Mouse (Mus musculus) CH12.LX (cell line): ENCODE data around the gene Creb3l1. TPM values are rescaled to one million over a fixed set of nuclear protein-coding genes. Genes with fewer than 3 reads are reported as not detected.
A peak's percentile ranks its signal among the peaks of the same experiment; 100 is the strongest.

Experiments
- DNase-seq: peaks from one replicate; pipeline ENCODE4 v3.0.0-alpha.2; 2013; ENCODE audit errors: extremely low read depth
- H3K27ac ChIP-seq: 2 replicates; pipeline ENCODE4 v1.5.1; 2012; ENCODE audit warnings: low read depth, mild to moderate bottlenecking, control low read depth, moderate library complexity; ENCODE audit not compliant: insufficient read depth
- H3K27me3 ChIP-seq: replicated peaks from 2 replicates; pipeline ENCODE3; 2012; ENCODE audit warnings: inconsistent platforms
- H3K36me3 ChIP-seq, 2 experiments: replicated peaks in 1 of 2; 2 replicates each; pipeline versions ENCODE3 to v1.6.1; 2012; ENCODE audit warnings: inconsistent platforms in 1 of 2, low read length in 1 of 2, mild to moderate bottlenecking in 1 of 2, mixed read lengths in 1 of 2, moderate library complexity in 1 of 2; ENCODE audit not compliant: control insufficient read depth in 1 of 2, insufficient read depth in 1 of 2
- H3K4me1 ChIP-seq, 2 experiments: 2 replicates each; pipeline ENCODE4 v1.6.1; 2012; ENCODE audit warnings: inconsistent platforms in 1 of 2, moderate library complexity in 1 of 2; ENCODE audit not compliant: insufficient read depth in 2 of 2, control insufficient read depth in 1 of 2
- H3K4me2 ChIP-seq: 2 replicates; pipeline ENCODE4 v1.6.1; 2012; ENCODE audit warnings: low read depth, mild to moderate bottlenecking, control low read depth; ENCODE audit not compliant: poor library complexity, insufficient read depth, severe bottlenecking
- H3K4me3 ChIP-seq, 3 experiments: fragments of 150-350 bp in 1 of 3; sonication (generic) in 1 of 3; replicated peaks in 1 of 3; 2 replicates each; pipeline versions ENCODE3 to v1.5.1; 2011 to 2012; ENCODE audit warnings: low read depth in 2 of 3, low read length in 2 of 3, mild to moderate bottlenecking in 2 of 3, moderate library complexity in 2 of 3, control low read depth in 1 of 3, improper control_type of control experiment in 1 of 3, inconsistent platforms in 1 of 3, mixed read lengths in 1 of 3; ENCODE audit not compliant: poor library complexity in 1 of 3
- H3K79me2 ChIP-seq: replicated peaks from 2 replicates; pipeline ENCODE4 v1.6.1; 2012; ENCODE audit warnings: mild to moderate bottlenecking, moderate library complexity; ENCODE audit not compliant: control insufficient read depth, poor library complexity, insufficient read depth, severe bottlenecking; ENCODE audit errors: extremely low read depth
- H3K9ac ChIP-seq: 2 replicates; pipeline ENCODE4 v1.6.1; 2012; ENCODE audit warnings: low read depth, mild to moderate bottlenecking, control low read depth, moderate library complexity; ENCODE audit not compliant: insufficient read depth
- H3K9me3 ChIP-seq: replicated peaks from 2 replicates; pipeline ENCODE3; 2012; ENCODE audit warnings: low read length, inconsistent platforms, mixed read lengths
- BHLHE40 ChIP-seq: IDR thresholded peaks from 2 replicates; pipeline ENCODE4 v1.6.1; 2011; ENCODE audit warnings: mild to moderate bottlenecking, low read depth, low read length, improper control_type of control experiment
- CHD1 ChIP-seq: IDR thresholded peaks from 2 replicates; pipeline ENCODE4 v1.6.1; 2012; ENCODE audit warnings: low read depth, low read length, improper control_type of control experiment, inconsistent platforms
- CHD2 ChIP-seq: IDR thresholded peaks from 2 replicates; pipeline ENCODE4 v1.6.1; 2011; ENCODE audit warnings: low read length, improper control_type of control experiment
- CTCF ChIP-seq, 2 experiments: IDR thresholded peaks in 1 of 2; conservative IDR thresholded peaks in 1 of 2; 2 replicates each; pipeline ENCODE4 v1.5.1; 2011 to 2012; ENCODE audit warnings: low read depth in 2 of 2, low read length in 2 of 2, improper control_type of control experiment in 1 of 2, inconsistent platforms in 1 of 2, mild to moderate bottlenecking in 1 of 2, moderate library complexity in 1 of 2
- ELF1 ChIP-seq: IDR thresholded peaks from 2 replicates; pipeline ENCODE4 v1.6.1; 2014; ENCODE audit warnings: low read depth, mild to moderate bottlenecking, inconsistent platforms, low read length, improper control_type of control experiment
- EP300 ChIP-seq: IDR thresholded peaks from 2 replicates; pipeline ENCODE4 v1.6.1; 2011; ENCODE audit warnings: low read length, improper control_type of control experiment
- ETS1 ChIP-seq: conservative IDR thresholded peaks from 2 replicates; pipeline ENCODE4 v1.6.1; 2012; ENCODE audit warnings: low read depth, mild to moderate bottlenecking, inconsistent platforms, low read length, improper control_type of control experiment, moderate library complexity
- GABPA ChIP-seq: IDR thresholded peaks from 2 replicates; pipeline ENCODE4 v1.6.1; 2012; ENCODE audit warnings: low read depth, low read length, improper control_type of control experiment, inconsistent platforms; ENCODE audit not compliant: insufficient replicate concordance
- HCFC1 ChIP-seq: IDR thresholded peaks from 2 replicates; pipeline ENCODE4 v1.6.1; 2012; ENCODE audit warnings: low read depth, mild to moderate bottlenecking, inconsistent platforms, low read length, improper control_type of control experiment
- IRF4 ChIP-seq: IDR thresholded peaks from 2 replicates; pipeline ENCODE4 v1.6.1; 2014; ENCODE audit warnings: low read depth, mild to moderate bottlenecking, inconsistent platforms, low read length, improper control_type of control experiment
- JUN ChIP-seq: IDR thresholded peaks from 2 replicates; pipeline ENCODE4 v1.6.1; 2011; ENCODE audit warnings: low read depth, mild to moderate bottlenecking, low read length, improper control_type of control experiment, moderate library complexity; ENCODE audit not compliant: insufficient read depth
- JUND ChIP-seq: conservative IDR thresholded peaks from 2 replicates; pipeline ENCODE4 v1.6.1; 2011; ENCODE audit warnings: low read depth, low read length, improper control_type of control experiment
- KAT2A ChIP-seq: IDR thresholded peaks from 2 replicates; pipeline ENCODE4 v1.6.1; 2012; ENCODE audit warnings: low read length, improper control_type of control experiment, inconsistent platforms; ENCODE audit not compliant: insufficient replicate concordance
- MAFK ChIP-seq: IDR thresholded peaks from 2 replicates; pipeline ENCODE4 v1.6.1; 2011; ENCODE audit warnings: low read length, improper control_type of control experiment; ENCODE audit not compliant: insufficient replicate concordance
- MAX ChIP-seq: IDR thresholded peaks from 2 replicates; pipeline ENCODE4 v1.6.1; 2011; ENCODE audit warnings: low read length, improper control_type of control experiment
- MAZ ChIP-seq: IDR thresholded peaks from 2 replicates; pipeline ENCODE4 v1.6.1; 2012; ENCODE audit warnings: low read depth, mild to moderate bottlenecking, inconsistent platforms, low read length, improper control_type of control experiment, moderate library complexity
- MEF2A ChIP-seq: IDR thresholded peaks from 2 replicates; pipeline ENCODE4 v1.6.1; 2014; ENCODE audit warnings: low read depth, mild to moderate bottlenecking, inconsistent platforms, low read length, improper control_type of control experiment, borderline replicate concordance
- MXI1 ChIP-seq: IDR thresholded peaks from 2 replicates; pipeline ENCODE4 v1.6.1; 2011; ENCODE audit warnings: mild to moderate bottlenecking, low read depth, low read length, improper control_type of control experiment
- MYC ChIP-seq: IDR thresholded peaks from 2 replicates; pipeline ENCODE4 v1.6.1; 2011; ENCODE audit warnings: low read depth, mild to moderate bottlenecking, improper control_type of control experiment, low read length
- NELFE ChIP-seq: IDR thresholded peaks from 2 replicates; pipeline ENCODE4 v1.6.1; 2011; ENCODE audit warnings: low read depth, low read length, improper control_type of control experiment
- PAX5 ChIP-seq: IDR thresholded peaks from 2 replicates; pipeline ENCODE4 v1.6.1; 2012; ENCODE audit warnings: low read length, inconsistent platforms, mixed read lengths
- POLR2AphosphoS2 ChIP-seq: IDR thresholded peaks from 2 replicates; pipeline ENCODE4 v1.6.1; 2011; ENCODE audit warnings: low read depth, low read length, improper control_type of control experiment
- RAD21 ChIP-seq: IDR thresholded peaks from 2 replicates; pipeline ENCODE4 v1.6.1; 2011; ENCODE audit warnings: low read depth, mild to moderate bottlenecking, low read length, improper control_type of control experiment, moderate library complexity
- RCOR1 ChIP-seq: conservative IDR thresholded peaks from 2 replicates; pipeline ENCODE4 v1.6.1; 2012; ENCODE audit warnings: low read depth, mild to moderate bottlenecking, inconsistent platforms, low read length, improper control_type of control experiment
- SIN3A ChIP-seq: IDR thresholded peaks from 2 replicates; pipeline ENCODE4 v1.6.1; 2012; ENCODE audit warnings: low read length, improper control_type of control experiment, inconsistent platforms
- SMC3 ChIP-seq: IDR thresholded peaks from 2 replicates; pipeline ENCODE4 v1.6.1; 2011; ENCODE audit warnings: low read depth, low read length, improper control_type of control experiment
- TBP ChIP-seq: conservative IDR thresholded peaks from 2 replicates; pipeline ENCODE4 v1.6.1; 2011; ENCODE audit warnings: low read depth, low read length, improper control_type of control experiment
- TCF12 ChIP-seq: IDR thresholded peaks from 2 replicates; pipeline ENCODE4 v1.6.1; 2014; ENCODE audit warnings: low read depth, mild to moderate bottlenecking, inconsistent platforms, low read length, improper control_type of control experiment
- UBTF ChIP-seq: IDR thresholded peaks from 2 replicates; pipeline ENCODE4 v1.6.1; 2012; ENCODE audit warnings: low read depth, mild to moderate bottlenecking, inconsistent platforms, low read length, improper control_type of control experiment, moderate library complexity
- USF2 ChIP-seq: conservative IDR thresholded peaks from 2 replicates; pipeline ENCODE4 v1.6.1; 2011; ENCODE audit warnings: low read depth, low read length, improper control_type of control experiment
- ZC3H11A ChIP-seq: IDR thresholded peaks from 2 replicates; pipeline ENCODE4 v1.6.1; 2012; ENCODE audit warnings: low read depth, mild to moderate bottlenecking, inconsistent platforms, low read length, improper control_type of control experiment
- ZKSCAN1 ChIP-seq: IDR thresholded peaks from 2 replicates; pipeline ENCODE4 v1.6.1; 2012; ENCODE audit warnings: low read depth, inconsistent platforms, low read length, improper control_type of control experiment, borderline replicate concordance
- ZMIZ1 ChIP-seq: IDR thresholded peaks from 2 replicates; pipeline ENCODE4 v1.6.1; 2012; ENCODE audit warnings: low read depth, mild to moderate bottlenecking, inconsistent platforms, low read length, improper control_type of control experiment
- ZNF384 ChIP-seq: IDR thresholded peaks from 2 replicates; pipeline ENCODE4 v1.6.1; 2012; ENCODE audit warnings: low read depth, low read length, improper control_type of control experiment, inconsistent platforms
- dilution Hi-C: fragments of 300-500 bp; cut with MboI; formaldehyde crosslinking; loops from 2 replicates; pipeline ENCODE4 v1.14.3; 2020; ENCODE audit warnings: low sequenced_read_pairs; ENCODE audit not compliant: extremely low pct_unique_long_range_greater_than_20kb, extremely low pct_ligation_motif_present
- in situ Hi-C: fragments of 300-500 bp; cut with MboI; formaldehyde crosslinking; loops from 3 replicates; pipeline ENCODE4 v1.14.3; 2019; ENCODE audit warnings: low sequenced_read_pairs, low pct_ligation_motif_present, low pct_unique_long_range_greater_than_20kb, mixed read lengths
- polyA plus RNA-seq: library from polyadenylated mRNA; unstranded; fragments of >175 nt; gene quantifications from 2 replicates; pipeline ENCODE4 v1.2.1, GENCODE M21; 2012; ENCODE audit warnings: low read depth; ENCODE audit not compliant: insufficient read length
- total RNA-seq, 2 experiments: library from RNA; depleted of rRNA; stranded (reverse); fragments of 300-350 nt in 1 of 2; fragments of >200 nt in 1 of 2; gene quantifications; 2 replicates each; pipeline ENCODE4 v1.2.3; 2012 to 2014

Gene Creb3l1
- total and polyA plus RNA-seq, 3 experiments: 0.08 to 2.0 (median 0.59) TPM

DNA sequence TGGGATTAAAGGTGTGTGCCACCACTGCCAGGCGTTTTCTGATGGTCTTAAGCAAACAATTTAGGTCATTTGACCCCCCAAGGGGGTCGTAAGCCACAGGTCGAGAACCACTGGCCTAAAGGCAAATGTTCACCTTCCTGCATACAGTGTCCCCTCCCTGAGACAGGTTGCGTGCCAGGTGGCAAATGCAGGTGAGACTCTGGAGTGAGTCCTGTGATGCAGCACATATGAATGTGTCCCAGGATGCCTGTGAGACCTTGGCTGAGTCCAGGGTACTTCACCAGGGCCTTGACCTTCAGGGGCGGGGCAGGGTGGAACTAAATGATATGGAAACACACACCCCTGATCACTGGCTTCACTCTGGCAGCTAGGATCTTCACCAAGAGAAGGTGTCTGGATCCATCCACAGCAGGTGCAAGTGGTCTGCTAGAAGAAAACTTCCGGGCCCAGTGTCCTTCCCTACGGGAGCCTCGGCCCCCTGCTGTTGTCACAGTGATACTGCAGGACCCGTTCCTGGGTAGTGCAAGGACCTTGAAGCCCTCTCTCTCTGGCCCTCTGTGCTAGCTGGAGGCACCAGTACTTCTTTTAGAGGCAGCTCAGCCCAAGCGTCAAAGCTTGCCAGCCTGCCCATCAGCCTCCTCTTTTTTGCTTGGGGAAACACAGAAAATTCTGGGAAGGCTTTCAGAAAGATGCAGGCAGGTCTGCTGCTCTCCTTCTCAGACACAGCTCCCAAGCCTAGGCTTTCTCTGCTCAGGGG is 65.4 kb downstream of the Creb3l1 start:
- dilution Hi-C loops: no loop called here
- no peak for DNase-seq

GRCm38 (mm10) chr2:91958049-91958448 is 66.3 kb downstream of the Creb3l1 start:
- no peak overlapping the region for H3K4me3 ChIP-seq
- H3K36me3 ChIP-seq: peaks cover 0 to 65% of the 10 kb centered on the region in 2 experiments
- DNase-seq: no peak
- H3K9me3 ChIP-seq: no peaks in the 10 kb centered on the region
- no peak overlapping the region for H3K9ac ChIP-seq
- dilution Hi-C loops (no loop called here), in situ Hi-C loops (no loop called here)
- H3K27me3 ChIP-seq: no peaks in the 10 kb centered on the region
- peaks cover 5 to 75% of the 10 kb centered on the region in 2 experiments for H3K4me1 ChIP-seq
- H3K27ac ChIP-seq: no peak overlapping the region
- TF ChIP-seq ZC3H11A (no peak), MYC (no peak), TCF12 (no peak), KAT2A (no peak), POLR2AphosphoS2 (no peak), RAD21 (no peak), PAX5 (no peak), ELF1 (no peak), NELFE (no peak), SMC3 (no peak), USF2 (no peak), ETS1 (no peak), UBTF (no peak), IRF4 (no peak), RCOR1 (no peak)
- H3K79me2 ChIP-seq: peaks cover 21% of the 10 kb centered on the region
- no peak overlapping the region for H3K4me2 ChIP-seq

More for the DNA sequence above, 65.4 kb downstream of the Creb3l1 start:
- H3K27me3 ChIP-seq: no peaks in the 10 kb centered on the region
- H3K36me3 ChIP-seq: peaks cover 0 to 59% of the 10 kb centered on the region in 2 experiments
- in situ Hi-C loops: no loop called here
- no peak overlapping the region for H3K9ac ChIP-seq
- no peak overlapping the region for H3K4me3 ChIP-seq
- no peaks in the 10 kb centered on the region for H3K9me3 ChIP-seq
- no peak overlapping the region for H3K4me2 ChIP-seq
- peaks cover 22% of the 10 kb centered on the region for H3K79me2 ChIP-seq
- H3K27ac ChIP-seq: no peak overlapping the region
- TF ChIP-seq GABPA (no peak), CHD2 (no peak), BHLHE40 (no peak), ZNF384 (no peak), NELFE (0 out of 2 replicates have a peak, but pooled peaks have one; percentile 22), UBTF (no peak), MAFK (no peak), CHD1 (no peak), ZMIZ1 (no peak), KAT2A (no peak), ZKSCAN1 (no peak), IRF4 (0 out of 2 replicates have a peak, but pooled peaks have one; percentile 20), TBP (no peak), MXI1 (no peak), CTCF (conservative IDR thresholded peaks at IDR 0.05 in 1 of 2, IDR thresholded peaks at IDR 0.05 in 1 of 2; ENCODE audit: low read depth in 2 of 2, low read length in 2 of 2) (peak; percentile 45 to 75), MEF2A (no peak), TCF12 (peak; percentile 33; the same call in 1 of the 2 replicates), HCFC1 (no peak), SMC3 (peak; percentile 72), MYC (no peak), USF2 (no peak), SIN3A (peak; percentile 39; the same call in 1 of the 2 replicates), MAZ (no peak), JUND (no peak), JUN (no peak), MAX (no peak), RAD21 (peak; percentile 47), ELF1 (peak; percentile 68), EP300 (no peak)
- H3K4me1 ChIP-seq: peaks cover 6 to 71% of the 10 kb centered on the region in 2 experiments
